Mouse (Mus musculus) lung, postnatal 25 days (tissue): Measurements from ENCODE around the gene Stra6.

Source experiments
- DNase-seq: peaks from one replicate; pipeline ENCODE4 v3.0.0; 2022; ENCODE audit warnings: low spot score

Stra6 gene

DNA sequence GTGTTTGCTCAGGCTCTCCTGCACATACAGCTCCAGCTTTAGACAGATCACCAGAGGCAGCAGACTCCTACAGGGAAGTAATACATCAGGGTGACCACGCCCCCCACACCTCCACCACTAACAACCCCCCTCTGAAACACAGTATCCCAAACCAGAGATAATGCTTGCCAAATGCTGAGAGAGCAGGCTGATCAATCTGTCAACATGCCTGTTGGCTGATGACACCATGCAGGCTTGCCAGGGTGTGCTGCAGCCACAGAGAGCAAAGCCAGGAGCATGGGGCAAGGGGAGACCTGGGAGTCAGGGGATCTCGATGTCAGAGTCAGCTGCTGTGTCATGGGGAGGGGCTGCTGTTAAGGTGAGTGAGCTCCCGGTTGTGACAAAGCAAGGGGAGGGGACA, at the start of gene Stra6:
Stra6 (plus strand) TSS at position 258 of the 400 bp plus-strand sequence.
- no peak for DNase-seq

DNA sequence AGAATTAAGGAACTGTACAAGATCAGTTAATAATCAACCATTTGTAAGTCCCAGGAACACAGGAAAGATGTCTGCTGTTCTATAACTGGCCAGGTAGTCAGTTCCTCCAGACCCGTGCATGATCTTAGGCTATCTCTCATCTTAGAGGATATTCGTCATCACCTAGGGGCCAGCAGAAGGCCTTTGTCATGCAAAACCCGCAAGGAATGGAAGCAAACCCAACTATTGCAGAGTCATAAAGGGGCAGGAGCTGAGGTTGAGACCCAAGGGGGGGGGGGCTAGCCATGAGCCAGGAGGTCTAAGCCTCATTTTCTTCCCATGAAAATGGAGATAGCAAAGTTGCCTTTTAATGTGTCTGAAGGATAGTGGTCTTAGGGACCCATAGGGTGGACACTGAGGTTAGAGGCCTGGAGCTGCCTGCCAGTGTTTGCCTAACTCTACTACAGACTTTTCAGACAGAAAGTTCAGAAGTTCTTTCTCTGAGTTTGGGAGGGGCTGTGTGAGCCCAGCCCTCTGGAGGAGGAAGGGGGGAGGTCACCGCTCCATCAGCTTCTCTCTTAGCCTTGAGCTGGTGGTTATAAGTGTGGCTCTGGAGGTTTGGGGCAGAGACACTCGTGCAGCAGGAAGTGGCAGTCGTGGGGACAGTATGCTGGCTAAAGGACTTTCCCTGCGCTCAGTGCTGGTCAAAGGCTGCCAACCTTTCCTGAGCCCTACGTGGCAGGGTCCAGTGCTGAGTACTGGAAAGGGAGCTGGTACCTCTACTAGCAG, 49.0 kb upstream of the Stra6 start:
- DNase-seq, result no peak

DNA sequence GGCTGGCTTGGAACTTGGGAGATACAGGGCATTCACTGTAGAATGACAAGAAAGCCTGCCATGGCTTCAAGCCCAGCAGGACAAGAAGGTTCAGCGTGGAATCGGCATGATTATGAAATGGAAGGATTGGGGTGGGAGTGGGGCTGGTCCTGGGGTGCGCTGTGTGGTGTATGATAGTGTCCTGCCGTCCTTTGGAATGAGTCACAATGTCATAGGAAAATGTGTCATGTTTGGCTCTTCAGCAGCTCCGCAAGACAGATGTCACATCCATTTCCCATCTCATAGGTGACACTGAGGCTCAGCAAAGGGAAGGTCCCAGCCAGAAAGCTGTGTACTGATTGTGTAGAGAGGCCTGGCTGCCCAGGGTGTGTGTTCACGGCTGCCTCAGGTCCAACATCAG, 47.7 kb upstream of the Stra6 start:
- DNase-seq, result no peak

- DNase-seq, result no peak
Observed at GRCm38 (mm10) chr9:58016962-58017361, 46.6 kb upstream of the Stra6 start.

DNA sequence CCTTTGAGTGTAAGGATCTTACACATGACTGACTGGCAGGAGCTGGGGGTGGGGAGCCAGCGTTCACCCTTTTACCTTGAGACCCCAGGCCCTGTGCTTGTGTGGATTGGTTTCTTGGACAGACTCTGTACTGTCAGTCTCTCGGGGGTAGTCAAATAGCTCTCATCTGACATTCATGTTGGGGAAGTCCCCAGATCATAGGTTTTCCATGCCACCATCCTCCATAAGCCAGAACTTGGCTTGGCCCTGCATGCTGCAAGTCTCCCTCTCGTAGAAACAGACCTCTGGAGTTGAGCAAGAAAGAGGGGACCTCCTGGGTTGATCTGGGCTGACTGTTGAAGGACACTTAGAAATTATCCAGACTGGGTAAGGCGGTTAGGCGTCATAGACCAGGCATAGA, 45.2 kb upstream of the Stra6 start:
- no peak for DNase-seq

DNA sequence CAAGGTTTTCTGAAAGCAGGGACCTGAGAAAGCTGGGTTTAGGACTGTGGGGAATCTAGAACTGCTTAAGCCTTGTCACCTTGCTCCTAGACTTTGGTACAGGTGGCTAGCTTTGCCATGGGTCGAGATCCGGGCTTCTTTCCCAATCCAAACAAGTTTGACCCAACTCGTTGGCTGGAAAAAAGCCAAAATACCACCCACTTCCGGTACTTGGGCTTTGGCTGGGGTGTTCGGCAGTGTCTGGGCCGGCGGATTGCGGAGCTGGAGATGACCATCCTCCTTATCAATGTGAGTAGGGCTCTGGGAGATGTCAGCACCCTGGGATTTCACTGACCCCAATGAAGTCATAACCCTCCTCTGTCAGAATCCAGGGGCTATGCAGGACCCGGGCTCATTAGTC, 37.6 kb upstream of the Stra6 start:
- DNase-seq, result no peak

DNA sequence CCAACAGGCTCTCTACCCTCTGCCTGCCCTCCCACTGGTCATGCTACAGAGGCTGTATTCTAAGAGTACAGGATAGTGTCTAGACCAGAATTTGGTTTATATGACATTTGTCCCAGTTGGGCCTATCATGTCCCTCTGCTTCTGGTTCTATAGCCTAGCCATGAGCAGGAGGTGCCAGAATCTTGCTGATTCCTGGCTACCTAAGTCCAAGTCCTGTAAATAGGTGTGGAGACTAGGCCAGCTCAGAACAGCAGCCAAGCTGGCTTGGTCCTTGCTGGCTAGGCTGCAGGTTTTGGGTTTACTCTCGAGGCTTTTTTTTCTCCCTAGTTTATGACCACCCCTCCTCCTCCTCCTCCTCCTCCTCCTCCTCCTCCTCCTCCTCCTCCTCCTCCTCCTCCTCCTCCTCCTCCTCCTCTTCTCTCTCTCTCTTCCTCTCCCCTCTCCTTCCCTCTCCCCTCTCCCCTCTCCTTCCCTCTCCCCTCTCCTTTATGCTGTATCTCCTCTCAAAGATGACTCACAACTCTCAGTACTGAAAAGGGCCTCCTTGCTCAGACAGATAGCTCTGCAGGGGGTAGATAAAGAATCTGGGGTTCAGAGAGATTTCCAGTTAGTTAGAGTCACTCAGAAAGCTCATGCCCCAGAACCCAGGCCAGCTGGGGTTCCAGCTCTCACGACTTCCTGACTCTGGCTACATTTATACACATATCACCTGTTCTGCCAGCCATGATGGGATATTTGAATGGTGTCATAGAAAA, 36.0 kb upstream of the Stra6 start:
- DNase-seq, result no peak

DNA sequence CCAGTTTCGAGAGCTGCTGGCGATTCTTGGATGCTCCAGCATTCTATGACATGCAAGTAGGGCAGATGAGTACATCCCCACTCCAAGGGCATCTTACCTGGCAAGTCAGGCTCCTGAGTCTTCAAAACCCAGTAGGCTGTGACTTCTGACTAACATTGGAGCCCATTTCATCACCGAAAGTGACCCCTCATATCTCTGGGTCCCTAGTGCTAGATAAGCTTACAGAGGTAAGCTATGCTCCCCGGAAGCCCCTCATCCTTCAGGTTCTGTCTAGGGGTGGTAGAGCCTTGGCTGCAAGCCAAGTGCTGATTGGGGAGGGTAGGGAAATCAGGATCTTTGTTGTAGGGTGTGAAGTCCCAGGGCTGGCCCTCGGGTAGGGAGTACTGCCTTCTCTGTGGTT, 34.7 kb upstream of the Stra6 start:
- no peak for DNase-seq

DNA sequence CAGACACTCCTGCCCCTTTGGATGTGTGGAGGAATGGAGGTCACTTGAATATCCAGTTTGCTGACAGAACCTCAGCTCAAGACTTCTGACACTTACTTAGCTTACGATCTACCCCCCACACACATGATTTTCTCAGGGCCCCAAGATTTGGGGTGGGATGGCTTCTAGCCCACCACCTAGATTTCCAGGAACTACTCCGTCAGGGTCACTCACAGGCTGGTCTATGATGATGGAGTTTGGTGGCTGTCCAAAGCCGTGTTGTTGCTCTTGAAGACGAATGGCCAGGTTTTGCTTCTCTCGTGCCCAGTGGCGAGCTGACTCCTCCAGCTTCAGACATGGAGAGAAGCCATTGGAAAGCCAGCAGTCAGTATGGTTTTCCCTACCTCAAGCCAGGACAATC, 34.0 kb upstream of the Stra6 start:
- DNase-seq, result no peak

DNA sequence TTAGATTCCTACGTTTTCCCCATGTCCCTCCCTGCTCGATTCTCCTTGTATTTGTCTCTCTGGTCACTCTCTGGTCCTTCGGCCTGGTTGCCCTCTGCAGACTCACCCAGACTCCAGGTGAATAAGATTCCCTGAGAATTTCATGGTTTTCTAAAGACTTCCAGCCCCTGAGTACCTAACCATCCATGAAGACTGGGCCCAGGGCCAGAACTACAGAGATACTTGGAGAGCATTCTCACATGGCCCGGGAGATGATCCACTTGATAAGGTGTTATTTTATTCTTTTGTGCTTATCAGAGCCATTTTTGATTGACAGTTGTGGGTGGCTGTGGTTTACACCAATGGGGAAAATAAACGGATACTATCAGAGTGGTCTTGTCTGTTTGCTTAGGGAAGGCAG, 31.7 kb upstream of the Stra6 start:
- DNase-seq, result no peak

- DNase-seq, result no peak
Observed at GRCm38 (mm10) chr9:58035519-58035918, 28.1 kb upstream of the Stra6 start.

DNA sequence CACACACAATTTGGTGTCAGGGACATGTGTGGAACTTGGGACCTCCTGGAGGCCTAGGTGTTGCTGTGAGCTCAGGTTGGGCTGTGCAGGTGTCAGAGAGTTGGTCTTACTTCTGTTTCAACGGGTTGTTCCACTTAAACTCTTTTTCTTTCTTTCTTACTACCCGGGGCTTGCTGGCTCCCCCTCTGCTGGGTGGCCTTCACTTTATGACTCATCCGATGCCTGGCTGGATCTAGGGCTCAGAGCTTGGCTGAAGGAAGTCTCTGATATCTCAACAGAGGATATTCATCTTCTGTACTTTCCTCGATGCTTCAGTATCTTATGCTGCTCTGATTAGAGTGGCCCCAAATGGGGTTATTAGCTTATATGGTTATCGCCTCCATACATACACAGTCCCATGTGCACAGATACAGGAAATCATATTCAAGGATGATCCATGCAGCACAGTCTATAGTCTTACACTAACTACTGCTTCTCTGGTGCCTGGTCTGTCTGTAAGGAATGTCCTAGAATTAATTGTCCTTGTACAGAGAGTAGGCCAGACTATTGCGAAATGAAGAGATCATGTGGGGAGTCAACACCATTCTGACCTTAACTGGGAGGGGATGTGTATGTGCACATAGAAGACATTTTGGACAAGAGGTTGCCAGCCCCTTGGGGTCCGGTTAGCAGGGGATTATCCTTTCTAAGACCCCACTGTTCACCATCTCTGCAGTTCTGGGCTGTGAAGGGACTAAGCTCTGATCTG, 27.5 kb upstream of the Stra6 start:
- DNase-seq, result no peak

DNA sequence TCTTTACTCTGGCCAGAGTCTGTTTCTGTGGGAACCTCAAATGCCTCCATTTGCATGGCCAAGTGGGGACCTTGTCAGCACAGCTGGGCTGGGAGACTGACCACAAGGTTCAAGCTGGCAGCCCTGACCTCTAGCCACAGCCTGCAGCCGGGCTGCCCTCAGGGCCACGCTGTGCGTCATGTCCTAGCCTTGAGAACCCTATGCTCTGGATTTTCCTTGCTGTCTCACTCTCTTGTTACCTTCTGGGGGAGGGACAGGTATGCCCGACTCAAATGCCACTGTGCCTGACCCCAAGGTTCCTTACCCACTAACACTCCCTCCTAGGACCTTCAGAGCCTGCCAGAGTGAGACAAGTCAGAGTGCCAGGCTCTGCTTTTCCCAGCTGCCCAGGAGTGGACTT, 26.6 kb upstream of the Stra6 start:
- no peak for DNase-seq

- DNase-seq, result peak; percentile 70
Observed at GRCm38 (mm10) chr9:58038500-58039168, 25.0 kb upstream of the Stra6 start.

GRCm38 (mm10) chr9:58040977-58041376, 22.6 kb upstream of the Stra6 start:
- DNase-seq, result no peak

GRCm38 (mm10) chr9:58042391-58042790, 21.2 kb upstream of the Stra6 start:
- DNase-seq, result no peak

DNA sequence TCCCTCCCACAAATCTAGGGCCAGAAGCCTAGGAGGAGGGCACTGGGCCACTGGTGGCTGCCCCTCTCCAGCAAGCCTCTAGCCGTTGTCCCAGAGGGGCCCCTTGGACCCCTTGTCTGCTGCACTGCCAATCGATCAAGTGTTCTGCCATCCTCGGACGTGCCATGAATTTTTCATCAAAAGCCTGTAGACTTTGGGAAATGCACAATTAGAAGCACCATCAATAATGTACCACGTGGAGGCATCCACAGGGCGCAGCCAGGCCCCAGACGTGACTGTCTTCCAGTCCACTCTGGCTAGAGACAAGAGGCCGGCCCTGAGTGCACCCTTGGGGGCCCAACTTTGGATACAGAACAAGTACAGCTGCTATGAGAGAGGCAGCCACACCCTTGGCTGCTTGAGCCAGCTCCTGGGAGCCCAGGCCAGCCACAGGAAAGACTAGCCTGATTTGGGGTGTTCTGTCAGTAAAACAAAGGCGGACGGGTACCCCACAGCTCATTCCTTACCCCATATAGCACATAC, 20.0 kb upstream of the Stra6 start:
- no peak for DNase-seq

DNA sequence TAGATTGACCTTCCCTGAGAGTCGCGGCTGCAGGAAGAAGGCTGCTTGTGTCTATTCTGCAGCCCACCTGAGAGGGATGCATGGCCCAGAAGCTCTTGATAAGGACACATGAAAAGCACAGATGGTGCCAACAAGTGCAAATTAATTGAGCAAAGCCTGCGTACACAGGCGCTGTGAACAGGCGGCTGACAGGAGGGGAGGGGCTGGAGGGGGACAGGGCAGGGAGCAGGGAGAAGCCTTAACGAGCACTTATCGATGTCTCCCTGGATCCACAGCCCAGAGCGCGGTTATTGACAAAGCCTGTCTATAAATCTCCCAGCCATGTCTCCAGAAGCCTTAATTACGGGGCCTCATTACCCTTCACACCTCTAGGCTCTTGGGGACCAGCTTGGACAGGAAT, 18.8 kb upstream of the Stra6 start:
- no peak for DNase-seq

DNA sequence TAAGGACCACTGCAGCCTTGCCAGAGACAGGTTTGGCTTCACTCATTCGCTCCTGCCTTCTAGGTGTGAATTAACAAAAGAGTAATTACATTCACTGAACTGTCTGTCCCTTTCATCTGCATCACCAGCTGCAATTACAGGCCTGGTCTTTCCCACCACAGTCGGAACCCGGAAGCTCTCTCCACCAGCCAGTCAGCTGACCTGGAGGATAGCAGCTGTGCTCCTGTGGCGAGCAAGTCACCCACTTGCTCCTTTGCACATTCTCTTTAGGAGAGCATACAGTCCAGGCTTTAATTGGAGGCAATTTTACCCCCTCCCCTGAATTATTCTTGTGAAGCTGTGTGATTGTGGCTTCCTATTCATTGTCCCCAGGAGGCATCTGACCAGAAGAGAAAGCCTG, 17.9 kb upstream of the Stra6 start:
- no peak for DNase-seq

GRCm38 (mm10) chr9:58047061-58047460, 16.5 kb upstream of the Stra6 start:
- no peak for DNase-seq

- DNase-seq, result no peak
Observed at GRCm38 (mm10) chr9:58048621-58049020, 15.0 kb upstream of the Stra6 start.

DNA sequence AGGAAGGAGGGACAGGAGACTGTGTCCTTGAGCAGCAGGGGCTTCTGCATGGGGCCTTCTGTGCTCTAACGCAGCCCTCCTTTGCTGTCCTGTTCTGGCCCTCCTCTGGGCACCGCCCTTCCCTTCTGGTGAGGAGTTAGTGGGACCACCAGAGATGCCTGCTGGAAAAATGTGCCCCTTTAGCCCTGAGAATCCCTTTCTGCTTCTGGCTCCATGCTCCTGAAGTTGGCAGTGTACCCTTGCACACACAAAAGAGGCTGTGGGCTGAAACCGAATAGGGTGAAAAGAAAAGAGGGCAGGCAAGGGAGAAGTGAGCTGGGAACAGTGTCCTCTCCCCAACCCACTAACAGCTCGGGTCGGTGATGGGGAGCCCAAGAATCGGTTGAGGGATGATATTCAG, 14.4 kb upstream of the Stra6 start:
- no peak for DNase-seq
